Mouse (Mus musculus): ENCODE measurements around the gene Trim69.

DNA sequence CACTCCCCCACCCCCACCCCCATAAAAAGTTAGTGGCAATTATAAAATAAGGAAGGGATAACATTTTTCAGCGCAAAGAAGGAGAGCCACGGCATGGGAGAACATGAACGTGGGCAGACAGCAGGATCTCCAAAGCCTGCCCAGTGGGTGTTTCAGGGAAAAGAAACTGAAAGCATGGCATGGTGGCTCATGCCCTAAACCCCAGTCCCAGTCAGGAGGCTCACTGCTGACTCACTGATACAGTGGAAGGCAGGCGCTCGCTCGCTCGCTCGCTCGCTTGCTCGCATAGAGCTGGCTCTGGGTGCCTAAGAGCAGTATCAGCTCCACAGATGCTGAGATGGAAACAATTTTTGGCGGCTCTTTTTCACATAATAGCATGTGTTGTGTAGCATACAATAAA lies 3.8 kb downstream of the Trim69 start:
- no peak for TF ChIP-seq CTCF (IDR thresholded peaks at IDR 0.05; ENCODE audit: low read depth)
- TF ChIP-seq EP300 (IDR thresholded peaks at IDR 0.05; ENCODE audit: low read depth), result no peak
